Mouse (Mus musculus): Measurements from ENCODE around the gene Sorcs3.

The Sorcs3 gene

DNA sequence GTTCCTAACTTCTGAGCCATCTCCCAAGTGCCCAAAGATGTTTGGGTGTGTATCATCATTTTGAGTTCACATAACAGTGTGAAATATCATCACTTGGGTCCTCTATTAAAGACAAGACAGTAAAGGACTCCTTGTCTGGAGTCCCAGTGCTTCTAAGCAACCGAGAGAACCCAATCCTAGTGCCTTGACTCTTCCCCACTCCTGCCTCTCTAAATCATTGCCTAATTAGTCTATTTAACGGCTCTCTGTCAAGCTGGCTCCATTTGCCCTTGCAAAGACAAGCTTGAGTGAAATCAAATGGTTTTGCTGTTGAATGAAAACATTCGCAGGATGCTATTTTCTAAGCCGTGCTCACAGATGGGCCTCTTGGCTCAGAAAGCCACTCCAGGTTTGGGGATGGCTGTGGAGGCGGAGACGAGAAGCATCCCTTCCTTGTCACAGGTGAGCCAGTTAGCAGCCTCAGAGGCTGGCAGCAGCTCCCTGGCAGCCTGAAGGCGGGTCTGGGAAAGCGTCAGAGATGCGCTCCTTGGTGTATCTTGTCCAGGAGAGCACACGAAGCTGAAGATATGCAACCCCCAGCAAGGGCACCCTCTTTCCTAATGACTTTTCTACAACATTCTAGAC, 79.9 kb downstream of the Sorcs3 start:
- no peak for DNase-seq (ENCODE audit: low read depth, low spot score)

DNA sequence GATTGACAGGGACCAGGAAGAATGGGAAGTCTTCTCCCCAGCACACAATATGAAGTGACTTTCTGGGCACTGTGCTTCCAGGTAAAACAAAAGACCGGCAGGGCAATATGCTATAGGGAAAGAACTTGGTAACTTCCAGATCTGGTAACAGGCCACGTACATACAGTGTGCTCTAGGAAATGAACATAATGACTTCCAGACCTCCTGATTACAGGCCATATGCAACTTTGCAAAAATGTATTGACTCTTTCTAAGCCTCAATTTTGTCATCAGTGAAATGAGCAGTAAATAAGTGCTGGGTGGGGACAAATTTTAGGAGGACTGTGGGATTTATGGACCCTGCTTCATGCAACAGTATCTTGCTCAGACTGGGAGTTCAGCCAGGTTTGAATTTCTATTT, 88.4 kb downstream of the Sorcs3 start:
- no peak for DNase-seq (ENCODE audit: low read depth, low spot score)

DNA sequence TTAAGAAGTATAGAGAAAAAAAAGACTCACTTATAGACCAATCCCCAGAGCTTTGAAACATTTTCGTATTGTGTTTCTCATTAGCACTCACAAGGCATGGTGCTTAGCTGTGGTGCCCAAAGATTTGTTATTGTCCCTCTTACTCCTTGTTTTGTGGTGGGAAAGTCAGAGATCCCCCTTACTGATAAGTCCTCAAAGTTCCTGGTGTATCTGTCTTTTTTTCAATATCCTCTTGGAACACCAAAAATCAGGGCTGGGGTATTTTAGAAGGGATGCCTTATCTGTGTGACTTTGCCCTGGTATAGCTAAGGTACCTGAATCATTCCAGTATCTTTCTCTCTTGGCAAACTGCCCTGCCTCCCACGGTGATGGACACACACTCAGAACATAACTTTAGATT, 92.6 kb downstream of the Sorcs3 start:
- no peak for DNase-seq (ENCODE audit: low read depth, low spot score)

DNA sequence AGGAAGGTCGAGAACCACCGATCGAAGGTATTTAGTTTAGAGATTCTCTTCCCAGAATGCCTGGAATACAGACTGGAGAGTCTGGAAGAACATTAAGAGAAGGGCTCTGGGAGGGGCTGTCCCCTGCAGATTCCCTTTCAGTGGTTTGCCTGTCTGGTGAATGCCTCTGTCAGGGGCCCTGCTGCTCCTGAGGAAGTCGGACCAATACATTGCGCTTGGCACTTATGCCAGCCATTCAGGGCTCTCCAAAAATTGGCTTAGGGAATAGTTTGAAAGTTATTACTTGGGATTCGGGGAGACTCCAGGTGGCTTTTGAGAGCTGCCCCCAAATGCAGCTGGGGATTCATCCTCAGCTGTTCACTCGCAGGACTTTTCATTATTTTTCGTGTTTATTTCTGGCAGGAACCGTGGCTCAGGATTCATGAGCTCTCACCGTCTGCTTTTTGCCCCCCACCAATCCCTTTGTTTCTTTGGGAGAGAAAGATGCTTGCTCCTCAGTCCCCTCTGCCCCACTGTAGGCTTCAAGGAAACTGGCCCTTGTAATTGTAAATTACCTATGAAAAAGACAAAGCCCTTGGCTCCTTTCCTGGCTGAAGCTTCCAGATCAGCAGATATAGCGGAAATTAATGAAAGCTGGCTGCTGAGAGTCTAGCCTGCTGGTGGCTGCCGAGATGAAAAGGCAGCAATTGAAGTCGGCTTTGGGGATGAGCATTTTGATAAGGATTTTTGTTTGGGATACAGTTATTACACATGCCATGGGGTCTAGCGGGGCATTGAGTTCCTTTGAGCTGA, 94.8 kb downstream of the Sorcs3 start:
- DNase-seq (ENCODE audit: low read depth, low spot score) = no peak

DNA sequence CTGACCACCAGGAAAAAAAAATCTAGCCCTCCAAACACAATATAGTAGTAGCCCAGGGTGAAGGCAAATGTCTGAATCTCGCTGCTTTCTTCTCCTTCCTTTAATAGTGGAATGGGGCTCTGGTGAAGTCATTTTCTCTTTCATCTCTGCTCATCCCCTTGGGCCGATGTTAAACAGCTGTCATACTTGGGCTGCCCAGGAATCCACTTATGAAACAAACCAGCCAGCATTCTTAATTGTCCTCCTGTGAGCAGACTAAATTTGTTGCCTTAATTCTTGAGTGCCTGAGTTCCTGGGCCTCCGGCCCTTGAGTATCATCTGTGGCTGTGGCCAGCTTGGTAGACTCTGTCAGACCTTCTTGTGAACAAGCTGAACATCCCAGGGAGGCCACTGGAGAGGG, 95.5 kb downstream of the Sorcs3 start:
- no peak for DNase-seq (ENCODE audit: low read depth, low spot score)

DNA sequence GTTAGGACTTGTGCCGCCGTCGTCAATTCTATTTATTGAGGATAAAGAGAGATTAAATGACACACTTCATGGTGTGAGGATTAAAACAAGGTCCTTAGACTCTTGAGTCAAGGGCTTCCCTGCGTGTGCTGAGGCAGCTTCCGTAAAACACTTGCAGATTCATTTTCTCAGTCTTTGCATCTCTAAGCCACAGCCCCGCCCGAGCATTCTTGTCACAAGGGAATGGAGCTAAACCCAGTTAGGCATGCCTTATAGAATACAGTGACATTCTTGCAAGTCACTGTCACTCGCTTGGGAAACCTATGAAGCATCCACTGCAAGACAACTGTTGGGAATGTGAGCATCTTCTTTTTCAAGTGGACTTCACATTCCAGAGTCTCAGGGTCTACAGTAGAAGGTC, 102.5 kb downstream of the Sorcs3 start:
- no peak for DNase-seq (ENCODE audit: low read depth, low spot score)

DNA sequence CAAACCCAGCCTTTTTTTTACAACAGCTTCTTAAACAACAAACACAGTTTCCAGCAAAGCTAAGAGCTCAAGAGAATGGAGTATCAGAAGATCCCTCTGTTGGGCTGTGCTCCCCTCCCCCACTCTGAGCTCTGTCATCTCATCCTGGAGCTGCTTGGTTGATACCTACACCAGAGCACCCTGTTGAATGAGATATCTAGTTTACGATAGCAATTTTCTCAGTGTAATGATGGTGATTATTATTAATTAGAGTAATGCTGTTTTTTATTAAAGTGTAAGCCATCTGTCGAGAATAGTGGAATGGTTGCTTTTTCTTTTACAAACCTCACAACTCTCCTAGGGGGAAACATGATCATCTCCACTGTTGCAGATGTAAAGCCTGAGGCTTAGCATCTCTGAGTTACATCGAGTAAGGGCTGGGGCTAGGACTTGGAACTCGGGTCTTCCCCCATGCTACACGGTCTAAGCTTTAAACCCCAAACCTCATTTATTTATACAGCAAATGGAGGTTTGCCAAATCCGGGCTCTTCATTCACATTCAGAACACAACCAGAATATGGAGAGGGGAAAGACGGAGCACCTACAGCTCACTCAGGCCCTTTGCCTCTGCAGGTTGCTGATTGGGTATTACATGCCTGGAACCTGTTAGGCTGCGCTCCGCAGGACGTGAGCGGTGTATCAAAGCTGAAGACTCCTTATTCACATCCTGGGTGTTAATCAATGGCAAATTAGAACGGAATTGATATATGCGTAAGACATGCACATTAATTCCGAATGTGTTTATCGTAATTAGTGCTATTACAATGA, 103.9 kb downstream of the Sorcs3 start:
- DNase-seq (ENCODE audit: low read depth, low spot score) = no peak

DNA sequence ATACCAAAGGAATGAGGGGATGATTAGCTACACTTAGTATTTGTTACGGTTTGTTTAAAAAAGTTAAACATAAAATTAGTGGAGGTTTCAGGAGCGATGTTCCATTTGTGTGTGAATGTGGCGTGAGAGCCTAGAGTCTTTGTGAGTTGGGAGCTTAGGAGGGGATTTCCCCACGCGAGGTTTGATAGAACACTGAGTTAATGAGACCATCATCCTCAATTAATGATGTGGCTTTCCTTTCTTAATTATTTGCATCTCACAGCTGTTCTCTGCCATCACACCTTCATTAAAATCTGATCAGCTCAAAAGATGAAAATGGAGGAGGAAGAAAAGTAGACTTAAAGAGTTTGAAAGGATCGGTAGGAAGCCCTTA, 104.5 kb downstream of the Sorcs3 start:
- DNase-seq (ENCODE audit: low read depth, low spot score) = no peak

DNA sequence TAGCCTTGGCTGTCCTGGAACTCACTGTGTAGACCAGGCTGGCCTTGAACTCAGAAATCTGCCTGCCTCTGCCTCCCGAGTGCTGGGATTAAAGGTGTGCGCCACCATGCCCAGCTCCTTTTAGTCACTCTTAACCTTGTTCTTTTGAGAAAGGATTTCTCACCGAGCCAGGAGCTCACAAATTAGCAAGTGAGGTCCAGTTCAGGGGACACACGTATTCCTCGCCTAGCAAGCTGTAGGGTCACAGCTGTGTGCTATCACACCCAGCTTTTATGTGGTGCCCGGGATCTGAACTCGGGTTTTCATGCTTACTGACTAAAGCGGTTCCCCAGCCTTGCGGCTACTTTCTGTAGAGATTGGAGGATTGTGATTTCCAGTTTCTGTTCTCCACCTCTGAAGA, 108.0 kb downstream of the Sorcs3 start:
- no peak for DNase-seq (ENCODE audit: low read depth, low spot score)

DNA sequence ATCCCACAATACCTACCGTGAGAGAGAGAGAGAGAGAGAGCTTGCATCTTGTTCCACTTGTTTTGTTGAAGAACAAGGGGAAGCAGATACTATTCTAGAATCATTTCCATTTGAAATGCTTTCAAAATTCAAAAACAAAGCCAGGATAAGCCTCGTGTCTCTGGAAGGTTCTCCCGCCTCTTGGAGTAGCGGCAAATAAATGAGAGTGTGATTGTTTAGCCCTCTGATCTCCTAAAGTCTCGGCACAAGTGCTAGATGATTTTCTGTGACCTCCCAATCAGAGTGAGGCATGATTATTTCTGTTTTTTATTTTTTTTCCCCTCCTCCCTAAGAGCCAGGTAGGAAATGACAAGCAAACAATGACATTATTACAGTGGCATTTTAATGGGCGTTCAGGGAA, 121.3 kb downstream of the Sorcs3 start:
- no peak for DNase-seq (ENCODE audit: low read depth, low spot score)

DNA sequence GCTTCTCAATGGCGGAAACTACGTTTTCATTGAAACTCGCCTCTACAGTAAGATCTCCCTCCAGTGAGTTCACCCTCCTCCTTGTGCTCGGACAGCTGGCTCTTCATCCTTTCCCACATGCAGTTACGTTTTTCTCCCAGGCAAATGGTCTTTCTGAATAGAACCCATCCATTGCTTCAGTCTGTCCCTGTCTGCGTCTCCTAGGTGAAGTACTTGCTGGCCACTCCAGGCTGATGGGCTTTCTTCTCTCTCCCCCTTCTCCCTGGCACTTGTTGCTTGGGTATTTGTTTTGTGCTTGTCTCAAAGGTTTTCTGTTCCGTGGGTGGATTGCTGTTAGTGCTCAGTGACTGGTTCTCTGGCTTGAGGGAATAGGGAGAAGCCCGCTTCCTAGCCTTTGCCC, 122.3 kb downstream of the Sorcs3 start:
- no peak for DNase-seq (ENCODE audit: low read depth, low spot score)

DNA sequence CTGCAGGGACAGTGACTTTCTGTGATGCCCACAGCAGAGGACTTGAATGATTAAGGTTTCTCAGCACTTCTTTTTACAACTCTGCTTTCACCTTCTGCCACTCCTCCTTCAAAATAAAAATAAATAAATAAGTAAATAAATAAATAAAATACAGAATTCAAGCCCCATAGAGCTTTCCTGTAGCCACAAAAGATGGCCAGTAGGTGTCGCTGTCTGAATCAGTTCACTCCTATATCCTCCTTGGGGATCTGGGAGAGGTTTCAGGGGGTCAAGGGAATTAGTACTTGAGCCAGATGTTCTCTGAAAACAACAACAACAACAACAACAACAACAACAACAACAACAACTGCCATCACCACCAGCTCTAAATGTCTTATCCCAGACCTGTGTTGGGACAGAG, 125.8 kb downstream of the Sorcs3 start:
- no peak for DNase-seq (ENCODE audit: low read depth, low spot score)

DNA sequence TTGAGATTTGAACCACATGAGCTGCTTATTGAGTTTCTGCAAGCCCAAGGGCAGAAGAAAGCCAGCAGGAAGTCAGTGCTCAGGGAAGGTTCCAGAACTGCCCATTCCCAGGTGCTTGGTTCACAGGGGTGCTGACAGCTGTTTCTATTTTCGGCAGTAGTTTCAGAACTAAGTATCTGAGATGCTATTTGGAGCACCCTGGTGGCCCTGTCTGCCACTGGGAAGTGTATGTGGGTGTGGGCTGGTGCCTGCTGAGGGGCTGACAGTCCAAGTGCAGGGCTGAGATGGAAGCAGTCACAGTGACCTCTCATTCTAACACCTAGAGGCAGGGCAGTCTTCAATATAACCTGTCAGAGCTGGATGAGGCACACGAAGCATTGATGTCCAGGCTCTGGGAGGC, 127.3 kb downstream of the Sorcs3 start:
- no peak for DNase-seq (ENCODE audit: low read depth, low spot score)

DNA sequence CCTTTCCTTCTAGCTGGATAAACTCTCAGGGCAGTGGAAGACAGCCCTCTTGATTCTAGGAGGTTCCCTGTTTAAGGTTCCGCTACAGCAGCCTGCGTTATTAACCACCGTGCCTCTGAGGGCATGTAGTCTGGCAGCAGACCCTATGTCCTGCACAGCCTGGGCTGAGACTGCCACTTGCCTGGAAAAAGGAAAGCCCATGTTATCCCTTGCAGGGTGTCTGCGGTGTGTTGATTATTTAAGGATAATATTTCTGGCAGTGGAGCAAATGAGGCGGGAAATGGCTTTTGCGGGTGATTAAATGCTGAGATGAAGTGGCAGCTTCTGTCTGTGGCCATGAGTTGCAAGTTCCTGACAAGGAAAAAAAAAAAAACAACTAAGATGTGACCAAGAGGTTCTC, 131.6 kb downstream of the Sorcs3 start:
- no peak for DNase-seq (ENCODE audit: low read depth, low spot score)

DNA sequence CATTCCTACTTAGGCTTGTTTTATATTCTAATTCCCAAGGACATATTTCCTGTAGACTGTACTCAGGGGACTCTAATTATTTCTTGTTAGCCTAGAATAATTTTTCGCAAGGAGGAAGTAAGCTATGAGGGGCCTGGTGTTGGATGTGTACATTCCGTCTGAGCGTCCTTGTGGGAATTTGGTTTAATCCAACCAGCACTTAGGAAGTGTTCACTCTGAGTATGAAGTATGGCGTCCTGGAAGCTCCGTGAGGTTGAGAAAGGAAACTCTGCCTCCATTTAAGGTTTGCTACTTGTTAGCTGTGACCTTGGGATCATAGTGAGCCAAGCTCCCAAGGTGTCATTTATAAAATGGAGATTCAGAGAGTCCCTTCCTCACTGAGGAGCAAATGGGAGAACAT, 132.3 kb downstream of the Sorcs3 start:
- DNase-seq (ENCODE audit: low read depth, low spot score) = no peak

DNA sequence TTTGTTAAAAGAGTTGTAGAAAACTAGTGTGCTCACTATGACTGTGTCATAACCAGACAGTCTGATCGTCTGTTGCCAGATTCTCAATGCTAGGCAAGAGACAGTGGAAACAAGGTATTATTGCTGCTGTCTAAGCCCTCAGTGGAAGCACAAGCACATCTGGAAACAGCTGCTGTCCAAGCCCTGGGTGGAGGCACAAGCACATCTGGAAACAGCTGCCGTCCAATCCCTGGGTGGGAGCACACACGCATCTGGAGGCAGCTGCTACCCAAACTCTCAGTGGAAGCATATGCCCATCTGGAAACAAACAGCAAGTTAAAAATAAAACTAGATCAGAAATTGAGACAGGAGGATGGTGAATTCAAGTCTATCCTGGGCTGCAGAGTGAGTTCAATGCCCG, 136.9 kb downstream of the Sorcs3 start:
- DNase-seq (ENCODE audit: low read depth, low spot score) = no peak

DNA sequence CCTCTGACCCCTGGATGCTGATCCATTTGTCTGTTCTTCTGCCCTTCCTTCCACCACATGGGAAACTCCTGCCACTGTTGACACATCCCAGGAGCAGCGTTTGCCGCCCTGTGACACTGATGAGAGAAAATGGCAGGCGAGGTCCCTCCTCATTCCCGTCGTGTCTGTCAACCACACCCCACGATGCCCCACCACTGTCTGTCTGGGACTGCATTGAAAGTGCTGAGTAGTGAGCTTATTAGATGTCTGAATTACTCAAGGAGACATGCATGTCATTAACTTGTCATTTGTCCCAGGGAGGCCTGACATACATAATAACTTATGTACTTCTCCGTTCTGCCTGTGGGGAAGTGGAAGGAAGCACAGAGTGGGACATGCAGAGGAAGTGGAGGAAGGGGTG, 137.6 kb downstream of the Sorcs3 start:
- no peak for DNase-seq (ENCODE audit: low read depth, low spot score)

DNA sequence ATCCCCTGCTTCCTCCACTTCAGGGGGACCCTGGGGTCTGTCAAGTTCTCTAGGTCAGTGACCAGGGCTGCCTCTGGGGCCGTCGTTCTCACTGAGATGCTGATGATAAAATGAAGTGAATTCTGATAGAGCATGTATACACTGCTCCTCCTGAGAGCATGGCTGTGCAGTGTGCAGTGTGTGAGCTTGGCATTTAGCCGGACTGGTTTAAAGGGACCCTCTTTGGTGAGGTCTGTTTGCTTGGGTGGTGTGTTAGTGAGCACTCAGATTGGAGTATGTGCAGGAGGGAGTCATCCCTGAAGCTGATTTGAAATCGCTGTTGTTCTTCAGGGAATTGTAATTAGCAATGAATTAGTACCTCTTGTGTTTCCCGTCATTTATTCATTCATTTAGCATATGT, 141.3 kb downstream of the Sorcs3 start:
- DNase-seq (ENCODE audit: low read depth, low spot score) = no peak

DNA sequence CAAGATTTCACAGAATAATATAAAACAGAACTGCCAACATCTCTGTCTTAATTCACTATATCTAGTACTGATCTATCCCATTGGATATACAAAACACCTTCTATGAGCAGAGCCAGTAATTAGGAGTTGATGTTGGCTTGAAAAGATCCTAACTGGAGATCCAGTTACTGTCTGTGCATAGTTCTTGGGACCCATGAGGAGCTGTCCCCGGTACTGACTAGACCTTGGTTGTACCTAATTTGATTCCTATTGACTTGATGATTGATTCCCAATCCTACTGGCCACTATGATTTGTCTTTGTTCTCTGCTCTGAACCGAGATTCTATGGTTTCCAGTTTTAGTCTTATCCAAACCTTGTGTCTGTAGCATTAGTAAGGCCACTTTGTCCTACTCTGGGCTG, 151.0 kb downstream of the Sorcs3 start:
- DNase-seq (ENCODE audit: low read depth, low spot score) = no peak

DNA sequence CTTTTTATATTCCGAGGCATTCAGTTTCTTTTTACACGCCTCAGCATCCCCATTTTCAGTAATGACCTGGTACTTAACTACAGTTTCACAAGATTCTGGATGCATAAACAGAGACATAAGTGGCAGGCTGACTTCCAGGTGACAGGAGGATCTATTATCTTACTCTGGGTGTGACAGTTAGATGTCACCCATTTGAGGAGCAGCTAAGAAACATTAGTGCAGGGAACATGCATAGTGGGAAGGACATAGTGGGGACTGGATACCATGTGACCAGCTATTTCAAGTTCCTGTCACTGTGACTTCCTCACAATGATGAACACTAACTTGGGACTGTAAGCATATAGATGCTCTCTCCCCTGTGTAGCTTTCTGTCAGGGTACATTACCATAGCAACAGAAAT, 156.3 kb downstream of the Sorcs3 start:
- no peak for DNase-seq (ENCODE audit: low read depth, low spot score)

DNA sequence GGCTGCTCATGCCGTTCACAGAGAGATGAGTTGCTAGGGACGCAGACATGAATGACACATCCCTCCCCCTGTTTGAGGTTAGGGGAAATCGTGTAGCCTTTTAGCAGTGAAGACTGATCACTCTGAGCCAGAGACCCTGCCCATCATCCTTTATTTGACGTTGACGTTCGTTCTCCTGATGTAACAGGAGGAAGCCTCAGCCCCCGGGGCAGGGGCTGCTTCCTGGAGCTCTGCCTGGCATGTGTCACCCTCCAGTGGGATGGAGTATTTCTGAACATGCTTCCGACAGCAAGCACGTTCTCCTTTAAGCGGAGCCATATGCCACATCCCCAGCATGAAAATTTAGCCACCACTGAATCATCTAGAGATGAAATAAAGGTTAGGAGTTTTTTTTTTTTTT, 162.2 kb downstream of the Sorcs3 start:
- no peak for DNase-seq (ENCODE audit: low read depth, low spot score)

DNA sequence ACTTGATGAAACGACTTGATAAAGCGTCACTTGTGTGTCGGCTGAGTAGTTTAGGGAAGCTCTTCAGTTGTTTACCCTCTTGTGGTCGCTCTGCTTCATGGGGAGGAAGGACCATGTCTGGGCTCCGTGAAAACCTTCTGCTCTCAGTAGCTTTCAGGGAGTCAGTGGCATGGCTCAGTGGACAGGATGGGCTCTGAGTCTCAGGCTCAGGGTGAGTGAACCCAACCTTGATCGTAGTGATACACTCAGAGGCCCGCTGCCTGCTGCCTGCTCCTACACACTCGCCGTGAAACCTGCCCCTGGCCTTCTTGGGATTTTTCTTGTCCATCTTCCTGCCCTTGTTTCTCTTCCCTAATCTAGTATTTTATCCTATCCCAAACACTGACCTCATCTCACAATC, 166.0 kb downstream of the Sorcs3 start:
- no peak for DNase-seq (ENCODE audit: low read depth, low spot score)

DNA sequence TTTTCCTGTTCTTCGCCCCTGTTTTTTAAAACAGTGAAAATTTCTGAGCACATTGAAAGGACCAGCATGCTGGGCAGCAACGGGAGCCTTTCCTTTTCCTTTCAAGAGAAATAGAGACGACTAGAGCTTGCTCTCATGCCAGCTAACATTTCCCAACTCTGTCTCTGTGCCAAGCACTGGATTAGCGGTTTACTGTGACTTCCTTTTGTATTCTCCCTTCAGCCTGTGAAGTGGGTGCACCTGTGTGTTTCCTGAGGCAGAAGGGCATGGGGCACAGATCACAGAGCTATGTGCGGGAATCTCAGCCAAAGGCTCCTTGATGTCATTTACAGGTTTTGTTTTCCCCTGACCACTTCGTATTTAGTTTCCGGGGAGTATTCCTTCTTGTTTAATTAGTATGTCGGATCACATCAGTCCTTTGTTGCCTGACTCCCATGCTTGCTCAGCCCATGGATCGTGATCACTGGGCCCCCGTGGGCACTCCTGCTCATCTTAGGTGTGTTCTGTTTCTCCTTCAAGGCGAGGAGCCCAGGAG, 172.2 kb downstream of the Sorcs3 start:
- no peak for DNase-seq (ENCODE audit: low read depth, low spot score)
